Mouse (Mus musculus) forelimb bud, embryonic 11.5 days (tissue): ENCODE measurements at regions not wholly inside any gene's neighbourhood (a gene's known extent, or its start where the extent isn't known, plus 50 kb on each side); places are given as distances from the start of the nearest gene placed in this dataset.
A peak's percentile ranks its signal among the peaks of the same experiment; 100 is the strongest.

Experiments
- DNase-seq: peaks from one replicate; pipeline ENCODE4 v3.0.0-alpha.2; 2012; ENCODE audit warnings: low read depth, low spot score

DNA sequence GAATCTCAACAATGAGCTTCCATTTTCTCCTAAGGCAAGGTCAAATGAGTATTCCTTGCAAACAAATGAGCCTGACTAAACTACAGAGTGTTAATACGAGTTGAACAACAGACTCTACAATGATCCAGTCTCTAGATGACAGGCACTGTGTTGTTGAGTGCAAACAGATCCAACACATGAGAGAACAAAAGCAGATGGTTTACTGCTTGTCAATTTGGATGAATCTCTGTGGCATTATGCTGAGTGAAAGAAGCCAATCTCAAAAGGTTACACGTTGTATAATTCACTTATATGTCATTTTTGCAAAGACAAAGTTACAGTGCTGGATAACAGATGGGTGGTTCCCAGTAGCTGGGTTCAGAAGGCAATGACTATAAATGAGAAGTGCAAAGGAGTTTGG lies 217.1 kb upstream of the Gm6657 start:
- DNase-seq = no peak

DNA sequence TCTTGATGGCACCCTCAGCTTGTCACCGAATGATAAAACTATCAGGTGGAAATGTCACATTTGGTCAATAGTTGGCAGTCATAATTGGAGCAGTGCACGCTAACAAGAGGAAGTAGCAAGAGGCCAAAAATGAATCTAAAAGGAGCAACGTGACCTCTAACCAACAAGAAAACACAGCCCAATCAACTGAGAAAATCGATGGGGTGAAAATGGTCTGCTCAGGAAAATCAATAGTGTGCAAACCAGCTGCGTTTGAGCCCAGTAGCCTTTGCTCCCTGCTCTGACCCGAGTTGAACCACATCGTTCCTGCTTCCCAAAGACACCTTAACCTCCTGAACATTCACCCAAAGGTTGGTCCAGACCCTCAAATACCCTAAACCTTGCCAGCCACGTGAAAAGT lies 207.3 kb upstream of the Gm6657 start:
- no peak for DNase-seq

GRCm38 (mm10) chr12:77989766-77990165 lies 204.3 kb upstream of the Gm6657 start:
- DNase-seq = no peak

DNA sequence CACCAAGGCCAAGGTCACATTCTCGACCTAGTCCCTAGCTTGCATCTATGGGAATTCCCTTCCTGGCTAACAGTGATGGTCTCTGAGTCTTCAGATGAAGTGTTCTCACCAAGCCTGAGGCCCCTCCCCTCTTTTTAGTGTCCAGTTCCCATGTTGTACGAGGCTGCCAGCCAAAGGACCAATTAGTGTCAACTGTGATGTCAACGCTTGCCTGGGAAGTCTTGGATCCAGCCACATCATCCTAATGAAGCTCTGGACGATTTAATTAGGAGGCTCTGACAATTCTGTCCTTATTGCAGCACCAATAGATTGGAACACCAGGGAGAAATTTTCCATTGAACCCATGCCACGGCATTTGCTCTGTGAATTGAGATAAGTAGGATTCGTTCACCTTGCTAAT lies 202.4 kb upstream of the Gm6657 start:
- DNase-seq = no peak

GRCm38 (mm10) chr12:77994176-77994575 lies 199.9 kb upstream of the Gm6657 start:
- DNase-seq = no peak

- no peak for DNase-seq
These were observed 196.1 kb upstream of the Gm6657 start for GRCm38 (mm10) chr12:77997916-77998315.

DNA sequence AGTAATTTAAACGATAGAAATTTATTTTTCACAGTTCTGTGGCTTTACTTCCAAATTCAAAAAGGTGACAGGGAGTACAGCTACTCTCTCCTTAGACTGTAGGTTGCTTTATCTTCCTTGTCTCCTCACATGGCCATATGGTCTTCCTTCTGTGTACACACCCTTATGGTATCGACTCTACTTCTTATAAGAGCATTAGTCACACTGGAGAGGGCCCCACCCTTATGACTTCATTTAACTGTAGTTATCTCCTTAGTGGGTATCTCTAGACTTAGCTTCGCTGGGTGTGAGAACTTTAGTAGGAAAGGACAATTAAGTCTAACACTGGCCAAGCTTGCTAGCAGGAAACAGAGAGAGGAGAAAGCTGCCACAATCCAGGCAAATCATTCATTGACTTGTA lies 193.6 kb upstream of the Gm6657 start:
- DNase-seq = no peak

DNA sequence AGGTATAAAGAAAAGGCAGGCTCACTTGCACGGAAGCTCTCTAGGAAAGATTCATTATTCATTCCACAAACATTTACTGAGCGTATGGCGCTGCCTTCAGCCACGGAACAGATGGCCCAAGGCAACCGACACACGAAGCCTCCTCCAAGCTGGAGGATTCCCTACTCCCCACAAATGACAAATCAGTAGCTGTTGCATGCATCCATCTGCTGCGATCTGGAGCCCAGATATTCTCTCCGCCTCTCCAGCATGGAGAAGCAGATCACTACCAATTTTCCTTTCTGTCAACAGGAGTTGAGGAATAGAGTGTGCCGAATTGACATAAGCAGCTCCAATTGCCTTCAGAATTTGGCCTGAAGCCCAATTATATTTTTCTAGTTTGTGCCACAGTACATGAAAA lies 192.2 kb upstream of the Gm6657 start:
- DNase-seq = no peak

DNA sequence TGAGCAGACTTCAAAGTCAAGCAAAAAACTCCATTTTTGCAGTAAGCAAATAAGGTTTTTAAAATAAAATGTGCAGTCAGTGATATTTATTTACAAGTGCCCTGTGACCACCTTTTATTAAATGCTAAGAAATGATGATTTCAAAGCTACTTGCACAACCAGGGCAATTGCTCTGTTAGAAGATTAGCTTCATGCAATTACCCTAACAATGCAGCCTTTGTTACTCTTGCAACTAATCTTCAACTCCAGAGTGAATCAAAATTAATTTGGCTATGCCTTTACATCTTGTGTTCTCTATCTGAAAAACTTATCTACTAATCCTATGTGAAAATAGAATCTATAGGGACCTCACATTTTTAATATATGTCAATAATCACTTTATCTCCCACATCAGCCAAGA lies 160.3 kb upstream of the Gm6657 start:
- no peak for DNase-seq

- no peak for DNase-seq
These were observed 147.5 kb upstream of the Gm6657 start for GRCm38 (mm10) chr12:78046582-78046981.

DNA sequence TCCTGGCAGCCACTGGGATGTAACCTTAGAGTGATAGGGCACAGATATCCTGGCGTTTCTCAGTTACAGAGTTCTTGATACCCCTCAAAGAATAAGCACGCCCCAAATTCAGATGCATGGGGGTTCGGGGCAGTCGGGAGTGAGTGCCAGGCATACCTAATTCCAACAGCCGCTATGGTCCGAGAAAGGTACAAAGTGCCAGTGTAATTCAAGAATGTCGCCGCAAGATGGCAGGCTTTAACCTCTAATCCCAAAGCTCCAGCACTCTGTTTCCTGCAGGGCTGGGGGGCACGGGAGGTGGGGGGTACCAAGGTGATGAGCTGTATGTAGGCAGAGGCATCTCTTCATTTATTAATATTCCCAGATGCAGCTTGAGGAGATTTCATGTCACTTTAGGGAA lies 138.1 kb upstream of the Gm6657 start:
- DNase-seq = peak; percentile 53

- DNase-seq = no peak
These were observed 136.9 kb upstream of the Gm6657 start for GRCm38 (mm10) chr12:78057166-78057565.

GRCm38 (mm10) chr12:78059965-78060364 lies 134.1 kb upstream of the Gm6657 start:
- no peak for DNase-seq

DNA sequence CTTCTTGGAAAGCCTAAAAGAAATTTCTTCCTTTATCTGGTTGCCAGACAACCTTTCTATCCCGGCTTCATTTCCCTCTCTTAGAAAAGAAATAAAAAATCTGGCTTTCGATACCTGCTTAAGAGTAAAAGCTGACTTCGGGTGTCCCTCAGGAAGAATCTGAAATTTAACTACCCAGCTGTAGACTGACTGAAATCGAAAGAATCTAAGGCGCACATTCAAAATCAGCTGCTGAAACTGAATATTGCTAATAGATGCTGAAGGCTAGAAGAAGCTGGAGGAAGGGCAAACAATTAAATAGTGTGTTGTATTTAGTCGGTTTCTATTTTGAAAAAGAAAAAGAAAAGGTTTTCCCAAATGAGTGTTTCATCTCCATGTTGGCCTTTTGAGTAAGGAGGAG lies 128.0 kb upstream of the Gm6657 start:
- no peak for DNase-seq

GRCm38 (mm10) chr12:78072935-78073334 lies 121.1 kb upstream of the Gm6657 start:
- DNase-seq = no peak

GRCm38 (mm10) chr12:78074290-78074802 lies 119.7 kb upstream of the Gm6657 start:
- no peak for DNase-seq

DNA sequence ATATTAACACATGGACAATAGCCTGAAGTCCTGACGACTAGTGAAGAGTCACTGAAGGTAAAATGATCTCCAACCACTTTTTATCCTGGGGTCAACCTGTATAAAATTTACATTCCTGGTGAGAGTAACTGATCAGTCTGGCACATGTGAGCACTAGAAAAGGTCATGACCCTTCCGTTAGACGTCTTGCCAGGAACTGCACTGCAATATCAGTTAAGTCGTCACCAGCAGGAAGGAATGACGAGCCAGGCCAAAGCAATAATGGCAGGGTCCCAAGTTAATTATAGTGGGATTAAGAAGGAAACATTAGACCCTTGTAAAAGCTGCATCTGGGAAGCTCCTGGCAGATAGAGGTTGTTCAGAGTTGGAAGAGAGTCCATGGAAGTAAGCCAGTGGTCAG lies 116.8 kb upstream of the Gm6657 start:
- DNase-seq = no peak

DNA sequence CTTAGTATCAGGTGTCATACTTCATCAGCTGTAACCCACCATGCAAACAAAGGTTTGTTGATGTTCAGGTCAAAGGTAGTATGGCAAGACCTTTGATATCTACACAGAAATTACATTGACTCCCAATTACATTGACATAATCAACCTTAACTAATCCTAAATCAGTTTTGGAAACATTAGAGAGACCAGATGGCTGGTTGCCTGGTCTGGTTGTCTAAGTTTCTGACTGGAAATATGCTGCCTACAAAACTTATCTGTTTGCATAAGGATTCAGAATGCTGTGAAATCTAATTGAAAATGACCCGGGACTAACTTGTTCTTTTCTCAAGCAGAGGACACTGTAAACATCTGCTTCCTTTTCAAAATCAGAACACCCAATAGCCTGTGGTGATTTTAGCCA lies 111.9 kb upstream of the Gm6657 start:
- no peak for DNase-seq

GRCm38 (mm10) chr12:78086016-78086415 lies 108.0 kb upstream of the Gm6657 start:
- DNase-seq = no peak

GRCm38 (mm10) chr12:78087921-78088320 lies 106.1 kb upstream of the Gm6657 start:
- no peak for DNase-seq

GRCm38 (mm10) chr12:78094471-78094870 lies 99.6 kb upstream of the Gm6657 start:
- no peak for DNase-seq

DNA sequence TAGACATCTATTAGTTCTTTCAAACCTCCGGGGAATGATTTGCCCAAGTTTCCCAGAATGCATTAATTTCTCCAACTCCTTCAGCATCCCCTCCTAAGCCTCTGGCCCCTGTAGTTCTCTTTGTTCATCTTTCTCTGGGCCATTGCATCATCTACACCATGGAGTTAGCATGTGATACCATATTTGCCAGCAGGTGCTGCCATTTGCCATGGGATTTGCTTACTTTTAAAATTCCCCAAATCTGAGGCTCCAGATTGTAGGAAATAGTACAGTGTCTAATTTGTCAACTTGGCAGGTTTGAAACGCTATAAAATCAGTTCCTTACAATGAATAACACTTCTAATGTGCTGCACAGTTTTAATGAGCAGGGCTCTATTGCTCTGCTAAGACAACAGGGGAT lies 98.7 kb upstream of the Gm6657 start:
- DNase-seq = no peak

DNA sequence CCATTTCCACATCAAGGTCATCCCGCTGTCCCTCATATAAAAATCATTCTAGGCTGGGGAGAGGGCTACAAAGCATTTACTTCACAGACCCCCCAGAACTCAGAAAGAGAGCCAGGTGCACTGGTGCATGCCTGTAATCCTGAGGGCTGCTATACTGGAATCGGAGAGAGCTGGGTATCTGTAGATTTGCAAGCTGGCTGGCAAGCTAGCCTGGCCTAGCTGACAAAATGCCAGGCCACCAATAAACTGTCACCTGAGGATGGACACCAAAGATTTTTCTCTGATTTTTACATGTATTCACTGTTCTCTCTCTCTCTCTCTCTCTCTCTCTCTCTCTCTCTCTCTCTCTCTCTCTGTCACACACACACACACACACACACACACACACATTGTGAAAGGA lies 98.1 kb upstream of the Gm6657 start:
- DNase-seq = no peak

- no peak for DNase-seq
These were observed 96.9 kb upstream of the Gm6657 start for GRCm38 (mm10) chr12:78097119-78097518.

GRCm38 (mm10) chr12:78097692-78098091 lies 96.3 kb upstream of the Gm6657 start:
- DNase-seq = no peak
